Mouse (Mus musculus): Measurements from ENCODE around the gene Ddx1. TPM values are rescaled to one million over a fixed set of nuclear protein-coding genes. Genes with fewer than 3 reads are reported as not detected.
A peak's percentile ranks its signal among the peaks of the same experiment; 100 is the strongest.
"Not testable (repeated sequence)": the region's sequence is repeated elsewhere in the genome, so short reads cannot be mapped to it uniquely, and the experiment has no call there.

Gene Ddx1
- total RNA-seq, 2 experiments from 2014 or later, result 128 to 135 TPM

DNA sequence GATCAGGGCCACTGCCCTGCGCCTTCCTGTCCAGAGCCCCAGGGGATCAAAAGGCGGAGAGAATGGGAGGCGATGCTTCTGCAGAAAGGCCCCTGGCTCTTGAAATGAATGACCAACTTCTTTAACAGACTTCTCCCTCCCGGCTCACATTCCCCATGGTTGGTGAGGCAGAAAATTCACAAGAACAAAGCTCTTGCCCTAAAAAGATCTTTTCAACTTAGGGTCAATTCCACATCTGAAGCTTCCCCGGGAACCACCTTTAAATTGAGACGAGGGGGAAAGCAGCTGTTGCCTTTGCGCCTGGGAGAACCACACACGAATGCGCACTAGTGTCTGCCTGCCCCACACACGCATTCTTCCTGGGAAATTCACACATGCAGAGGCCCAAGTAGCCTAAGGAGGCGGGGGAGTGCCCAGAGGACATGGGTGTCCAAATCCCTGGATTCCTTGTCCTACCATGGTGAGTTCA is 40.0 kb downstream of the Ddx1 start:
- intact Hi-C loops (cut with DNase I), result loop anchor here (10.0 kb wide), 1 partner anchor 154 kb away; no protein-coding TSS in a partner anchor
- DNase-seq (ENCODE audit: low spot score in 2 of 2), result no peak

- intact Hi-C loops (cut with DNase I), result loop anchor here (10.0 kb wide), 1 partner anchor 154 kb away; no protein-coding TSS in a partner anchor
- no peak for DNase-seq (ENCODE audit: low spot score in 2 of 2)
Measured at GRCm38 (mm10) chr12:13208517-13208916, 40.5 kb downstream of the Ddx1 start.

GRCm38 (mm10) chr12:13207099-13207498 is 41.9 kb downstream of the Ddx1 start:
- no peak for DNase-seq (ENCODE audit: low spot score in 2 of 2)
- intact Hi-C loops (cut with DNase I), result loop anchor here (10.0 kb wide), 1 partner anchor 152 kb away; no protein-coding TSS in a partner anchor

DNA sequence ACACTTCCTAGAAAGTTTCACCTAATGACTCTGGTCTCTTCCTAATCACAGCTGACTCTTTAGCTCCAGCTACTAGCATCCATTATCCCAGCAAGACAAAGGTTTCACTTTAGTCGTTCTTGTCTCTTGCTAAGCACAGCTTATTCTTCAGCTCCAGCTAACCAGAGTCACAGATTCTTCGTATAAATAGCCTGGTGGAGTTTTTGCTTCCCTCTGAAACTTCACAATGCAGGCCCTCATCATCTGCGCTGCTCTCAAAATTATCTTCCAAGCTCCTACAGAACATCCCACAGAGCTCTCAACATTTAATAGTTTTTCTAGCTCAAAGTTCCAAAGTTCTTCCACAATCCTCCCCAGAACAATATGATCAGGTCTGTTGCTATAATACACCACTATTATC is 43.3 kb downstream of the Ddx1 start:
- intact Hi-C loops (cut with DNase I), result loop anchor here (10.0 kb wide), 1 partner anchor 151 kb away; no protein-coding TSS in a partner anchor
- DNase-seq (ENCODE audit: low spot score in 2 of 2), result no peak

DNA sequence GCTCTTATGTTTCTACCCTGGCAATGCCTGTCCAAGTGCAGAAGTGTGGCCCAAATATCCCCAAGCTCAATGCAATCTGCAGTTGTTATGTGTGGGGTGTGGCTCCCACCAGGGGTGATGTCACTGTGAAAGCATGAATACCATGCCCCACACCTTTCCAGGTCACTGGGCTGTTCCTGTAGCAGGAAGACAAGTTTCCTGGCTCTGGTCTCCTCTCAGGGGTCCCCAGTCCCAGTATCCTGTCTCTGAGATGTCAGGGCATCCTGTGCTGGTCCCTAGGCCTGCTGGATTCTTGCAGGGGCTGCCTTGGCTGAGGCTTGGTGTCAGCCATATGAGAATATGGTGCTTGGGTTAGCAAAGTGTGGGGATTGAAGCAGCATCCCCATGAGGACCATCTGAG is 46.7 kb downstream of the Ddx1 start:
- DNase-seq (ENCODE audit: low spot score in 2 of 2), result no peak
- intact Hi-C loops (cut with DNase I), result loop anchor here (10.0 kb wide), 1 partner anchor 148 kb away; no protein-coding TSS in a partner anchor

GRCm38 (mm10) chr12:13200576-13200975 is 48.4 kb downstream of the Ddx1 start:
- DNase-seq (ENCODE audit: low spot score in 2 of 2), result no peak
- intact Hi-C loops (cut with DNase I), result loop anchor here (10.0 kb wide), 1 partner anchor 146 kb away; no protein-coding TSS in a partner anchor

- DNase-seq (ENCODE audit: low spot score in 2 of 2), result no peak
- intact Hi-C loops (cut with DNase I), result loop anchor here (10.0 kb wide), 1 partner anchor 145 kb away; no protein-coding TSS in a partner anchor
Measured at GRCm38 (mm10) chr12:13199338-13200301, 49.4 kb downstream of the Ddx1 start.

DNA sequence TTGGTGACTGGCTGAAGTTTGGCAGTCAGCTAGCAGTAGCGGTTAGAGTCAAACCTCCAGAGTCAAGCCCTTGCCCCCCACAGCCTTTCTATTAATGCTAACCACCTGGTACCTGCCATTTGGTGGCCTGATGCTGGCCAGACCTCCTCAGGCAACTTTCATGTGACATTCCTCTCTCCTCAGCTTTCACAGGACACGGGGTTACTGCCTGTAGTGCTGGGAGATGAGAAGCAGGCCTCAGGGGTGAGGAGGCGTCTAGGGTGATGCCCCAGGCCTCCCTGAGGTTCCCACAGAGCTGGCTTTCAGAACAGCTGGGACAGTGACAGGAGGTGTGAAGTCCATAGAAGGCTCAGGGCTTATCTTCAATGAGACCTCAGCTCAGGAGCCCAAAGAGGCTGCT is 50.9 kb downstream of the Ddx1 start:
- no peak for DNase-seq (ENCODE audit: low spot score in 2 of 2)
- intact Hi-C loops (cut with DNase I), result no loop called here

GRCm38 (mm10) chr12:13196146-13196545 is 52.9 kb downstream of the Ddx1 start:
- DNase-seq (ENCODE audit: low spot score in 2 of 2), result no peak
- intact Hi-C loops (cut with DNase I), result no loop called here

DNA sequence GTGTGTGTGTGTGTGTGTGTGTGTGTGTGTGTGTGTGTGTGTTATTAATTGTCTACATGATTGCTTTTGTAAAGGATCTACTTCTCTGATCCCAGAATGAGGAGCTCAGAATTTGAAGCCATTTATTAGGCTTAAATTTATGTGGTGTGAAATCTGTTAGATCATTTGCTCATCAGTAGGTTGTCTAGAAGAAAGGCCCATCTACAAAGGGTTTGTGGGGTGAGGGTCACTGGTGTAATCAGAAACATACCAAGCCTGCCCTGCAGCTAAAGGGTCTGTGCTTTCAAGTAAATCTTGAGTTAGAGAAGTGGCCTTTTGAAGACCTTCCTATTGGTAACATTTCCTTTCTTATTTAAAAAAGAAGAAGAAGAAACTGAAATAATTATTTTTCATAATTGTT is 53.5 kb downstream of the Ddx1 start:
- intact Hi-C loops (cut with DNase I), result no loop called here
- DNase-seq (ENCODE audit: low spot score in 2 of 2), result no peak

- intact Hi-C loops (cut with DNase I), result no loop called here
- DNase-seq (ENCODE audit: low spot score in 2 of 2), result no peak
Measured at GRCm38 (mm10) chr12:13188059-13188700, 60.8 kb downstream of the Ddx1 start.

- intact Hi-C loops (cut with DNase I), result no loop called here
- DNase-seq (ENCODE audit: low spot score in 2 of 2), result no peak
Measured at GRCm38 (mm10) chr12:13186209-13186608, 62.8 kb downstream of the Ddx1 start.

GRCm38 (mm10) chr12:13184873-13185361 is 64.1 kb downstream of the Ddx1 start:
- DNase-seq (ENCODE audit: low spot score in 2 of 2), result no peak
- intact Hi-C loops (cut with DNase I), result no loop called here

GRCm38 (mm10) chr12:13184136-13184535 is 64.9 kb downstream of the Ddx1 start:
- intact Hi-C loops (cut with DNase I); DNase-seq (ENCODE audit: low spot score in 2 of 2): not testable (repeated sequence)

DNA sequence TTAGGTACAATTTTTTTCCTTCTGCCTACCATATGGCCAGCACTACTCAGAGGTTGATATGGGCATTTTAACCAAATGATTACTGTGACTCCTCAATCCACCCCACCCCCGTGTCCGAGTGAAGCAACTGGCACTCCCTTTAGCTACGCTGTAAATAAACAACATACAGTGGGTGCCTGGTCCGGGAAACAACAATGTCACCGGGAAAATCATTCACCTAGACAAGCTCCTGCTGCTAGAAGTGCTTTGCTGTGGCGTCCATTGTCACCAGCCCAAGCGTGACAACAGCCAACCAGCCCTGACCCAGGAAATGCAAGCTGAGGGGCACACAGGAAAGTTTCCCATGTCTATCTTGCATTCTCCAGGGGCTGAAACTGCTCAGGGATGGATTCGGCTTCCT is 66.8 kb downstream of the Ddx1 start:
- DNase-seq (ENCODE audit: low spot score in 2 of 2), result no peak
- intact Hi-C loops (cut with DNase I), result no loop called here

DNA sequence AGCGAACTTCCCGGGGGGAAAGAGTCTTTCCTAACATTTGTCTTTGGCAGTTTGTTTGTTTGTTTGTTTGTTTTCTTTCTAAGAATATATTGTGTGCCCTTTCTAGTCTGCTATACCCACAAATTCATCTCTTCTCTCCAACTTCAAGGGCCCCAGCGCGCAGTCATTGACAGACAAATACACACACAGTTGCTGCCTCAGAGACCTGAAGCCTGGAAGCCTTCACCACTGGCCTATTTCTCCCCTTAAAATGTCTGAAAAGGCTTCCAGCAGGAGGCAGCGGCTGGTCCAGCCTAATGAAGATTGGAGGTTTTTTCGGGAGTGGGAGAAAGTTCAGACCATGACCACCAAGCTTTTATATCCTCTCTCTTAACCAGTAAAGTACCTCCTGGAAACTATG is 67.3 kb downstream of the Ddx1 start:
- DNase-seq (ENCODE audit: low spot score in 2 of 2), result no peak
- intact Hi-C loops (cut with DNase I), result no loop called here

GRCm38 (mm10) chr12:13180715-13181335 is 68.2 kb downstream of the Ddx1 start:
- intact Hi-C loops (cut with DNase I), result no loop called here
- DNase-seq (ENCODE audit: low spot score in 2 of 2), result peak; percentile 49 to 84

DNA sequence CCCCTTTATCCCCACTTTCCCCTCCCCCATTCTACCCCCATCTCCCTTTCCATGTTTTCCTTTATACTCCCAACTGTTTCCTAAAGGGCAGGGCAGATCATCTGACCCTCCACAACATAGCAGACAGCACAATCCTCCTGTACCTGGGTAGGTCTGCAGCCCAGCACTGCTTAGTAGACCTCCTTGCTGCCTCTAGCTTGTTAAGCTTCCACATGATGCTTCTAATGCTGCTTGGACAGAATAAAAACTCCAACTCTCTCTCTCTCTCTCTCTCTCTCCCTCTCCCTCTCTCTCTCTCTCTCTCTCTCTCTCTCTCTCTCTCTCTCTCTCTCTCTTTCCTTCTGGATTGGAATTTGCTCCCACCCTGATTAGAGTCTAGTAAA is 68.7 kb downstream of the Ddx1 start:
- DNase-seq (ENCODE audit: low spot score in 2 of 2), result no peak
- intact Hi-C loops (cut with DNase I), result no loop called here

DNA sequence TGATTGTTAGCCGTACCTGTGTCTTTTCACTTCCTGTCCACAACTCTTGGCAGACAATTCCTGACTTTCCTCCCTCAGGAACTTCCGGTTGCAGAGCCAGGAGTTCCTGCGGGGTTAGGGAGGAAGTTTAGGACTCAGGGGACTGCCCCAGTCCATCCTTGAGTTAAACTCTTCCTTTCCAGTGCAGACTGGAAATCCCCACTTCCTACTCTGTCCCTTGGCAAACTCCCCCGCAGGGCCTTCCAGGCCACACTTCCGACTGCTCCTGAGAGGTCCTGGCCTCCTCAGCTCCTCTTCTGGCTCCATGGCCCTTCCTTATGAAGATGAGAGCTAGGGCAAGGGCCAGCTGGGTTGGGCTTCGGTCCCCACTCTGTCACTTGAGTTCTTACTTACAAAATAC is 71.4 kb downstream of the Ddx1 start:
- intact Hi-C loops (cut with DNase I), result no loop called here
- no peak for DNase-seq (ENCODE audit: low spot score in 2 of 2)

DNA sequence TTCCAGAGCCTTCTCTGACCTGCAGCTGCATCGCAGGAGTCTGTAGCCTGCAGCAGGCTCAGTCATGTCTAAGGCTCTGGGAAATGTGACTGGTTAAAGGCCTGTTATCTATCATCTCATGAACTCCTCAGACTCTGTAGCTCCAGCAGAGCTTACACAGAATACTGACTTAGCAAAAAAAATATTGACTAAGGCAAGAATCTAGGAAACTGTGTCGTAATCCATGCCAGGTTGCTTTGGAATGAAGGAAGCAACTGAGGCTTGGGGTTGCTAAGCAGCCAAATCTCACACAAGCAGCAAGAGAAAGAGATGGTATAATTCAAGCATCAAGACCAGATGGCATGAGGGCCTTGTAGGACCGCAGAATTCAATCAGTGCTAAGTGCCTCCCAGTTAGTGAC is 72.1 kb downstream of the Ddx1 start:
- peak; percentile 30 to 58 for DNase-seq (ENCODE audit: low spot score in 2 of 2)
- intact Hi-C loops (cut with DNase I), result no loop called here
